Mouse (Mus musculus) heart, postnatal 10 days (tissue): ENCODE measurements around the gene Slc25a48. TPM values are rescaled to one million over a fixed set of nuclear protein-coding genes. Genes with fewer than 3 reads are reported as not detected.

Experiments
- DNase-seq, 2 experiments: peaks; one replicate each; pipeline ENCODE4 v3.0.0; 2021
- intact Hi-C: fragments of 180-260 bp; cut with DNase I; formaldehyde crosslinking; loops from one replicate; pipeline ENCODE4 v1.15.1; 2025
- total RNA-seq, 2 experiments: library from RNA; stranded (reverse); gene quantifications; 2 replicates each; pipeline ENCODE4 v1.2.3; 2021

Gene Slc25a48
- total RNA-seq: under 1 TPM; 0.12 to 0.24 TPM

GRCm38 (mm10) chr13:56438211-56439075 lies at the start of gene Slc25a48:
TSS of gene Slc25a48 (plus strand) at chr13:56438355.
- DNase-seq: peak; percentile 19 to 27
- intact Hi-C loops: no loop called here

- peak; percentile 47 to 54 for DNase-seq
- intact Hi-C loops: no loop called here
Measured at GRCm38 (mm10) chr13:56397572-56397971, 40.6 kb upstream of the Slc25a48 start.

GRCm38 (mm10) chr13:56401186-56401585 lies 37.0 kb upstream of the Slc25a48 start:
- intact Hi-C loops: no loop called here
- DNase-seq: no peak

GRCm38 (mm10) chr13:56403381-56404086 lies 34.6 kb upstream of the Slc25a48 start:
- intact Hi-C loops: no loop called here
- DNase-seq: no peak

GRCm38 (mm10) chr13:56404511-56405140 lies 33.5 kb upstream of the Slc25a48 start:
- intact Hi-C loops: no loop called here
- DNase-seq: no peak

GRCm38 (mm10) chr13:56412286-56412873 lies 25.8 kb upstream of the Slc25a48 start:
- intact Hi-C loops: no loop called here

GRCm38 (mm10) chr13:56418685-56419483 lies 19.3 kb upstream of the Slc25a48 start:
- intact Hi-C loops: no loop called here
- DNase-seq: no peak

More at GRCm38 (mm10) chr13:56412286-56412873, 25.8 kb upstream of the Slc25a48 start:
- DNase-seq: no peak

GRCm38 (mm10) chr13:56419538-56419937 lies 18.6 kb upstream of the Slc25a48 start:
- intact Hi-C loops: no loop called here

GRCm38 (mm10) chr13:56422072-56422723 lies 16.0 kb upstream of the Slc25a48 start:
- intact Hi-C loops: loop anchor here (1.0 kb wide), 1 partner anchor 143 kb away; no protein-coding TSS in a partner anchor
- peak; percentile 70 to 85 for DNase-seq

More at GRCm38 (mm10) chr13:56419538-56419937, 18.6 kb upstream of the Slc25a48 start:
- no peak for DNase-seq

- no peak for DNase-seq
- intact Hi-C loops: no loop called here
Measured at GRCm38 (mm10) chr13:56425931-56426330, 12.2 kb upstream of the Slc25a48 start.

GRCm38 (mm10) chr13:56426365-56426764 lies 11.8 kb upstream of the Slc25a48 start, which contains the start of gene Gm3045:
TSS of gene Gm3045 (plus strand) at chr13:56426594.
- no peak for DNase-seq
- intact Hi-C loops: no loop called here

GRCm38 (mm10) chr13:56428724-56429500 lies 9.2 kb upstream of the Slc25a48 start:
- intact Hi-C loops: loop anchor here (1.0 kb wide), 2 partner anchors 150 to 232 kb away; no protein-coding TSS in a partner anchor
- peak; percentile 60 to 79 for DNase-seq

GRCm38 (mm10) chr13:56432496-56432895 lies 5.7 kb upstream of the Slc25a48 start:
- DNase-seq: no peak
- intact Hi-C loops: no loop called here

- intact Hi-C loops: no loop called here
- DNase-seq: peak; percentile 25 to 66
Measured at GRCm38 (mm10) chr13:56433466-56433865, 4.7 kb upstream of the Slc25a48 start.

- intact Hi-C loops: no loop called here
- no peak for DNase-seq
Measured at GRCm38 (mm10) chr13:56434311-56434751, 3.8 kb upstream of the Slc25a48 start.

- intact Hi-C loops: no loop called here
- no peak for DNase-seq
Measured at GRCm38 (mm10) chr13:56435615-56436287, 2.4 kb upstream of the Slc25a48 start.

- DNase-seq: no peak
- intact Hi-C loops: no loop called here
Measured at GRCm38 (mm10) chr13:56443411-56443810, 5.3 kb downstream of the Slc25a48 start.

- intact Hi-C loops: no loop called here
- no peak for DNase-seq
Measured at GRCm38 (mm10) chr13:56444112-56444511, 6.0 kb downstream of the Slc25a48 start.
